Mouse (Mus musculus) heart, embryonic 13.5 days (tissue): ENCODE results near the gene Coq9. TPM values are rescaled to one million over a fixed set of nuclear protein-coding genes. Genes with fewer than 3 reads are reported as not detected.

Source experiments
- ATAC-seq: fragments of 200-750 bp; cut with Nextera tagmentation; 2 replicates; pipeline ENCODE4 v1.8.0; 2017; ENCODE audit warnings: moderate TSS enrichment; ENCODE audit not compliant: insufficient number of reproducible peaks, low FRiP score, low TSS enrichment; ENCODE audit errors: extremely low read depth
- H3K27ac ChIP-seq: fragments of 300-500 bp; sonication (generic); replicated peaks from 2 replicates; pipeline ENCODE4 v1.5.1; 2015; ENCODE audit warnings: moderate library complexity, mild to moderate bottlenecking, inconsistent platforms
- H3K27me3 ChIP-seq: fragments of 300-500 bp; sonication (generic); replicated peaks from 2 replicates; pipeline ENCODE4 v1.6.1; 2015; ENCODE audit warnings: mild to moderate bottlenecking, inconsistent platforms
- H3K36me3 ChIP-seq: fragments of 300-500 bp; sonication (generic); 2 replicates; pipeline ENCODE4 v1.6.1; 2015; ENCODE audit warnings: mild to moderate bottlenecking, inconsistent platforms
- H3K4me1 ChIP-seq: fragments of 300-500 bp; sonication (generic); 2 replicates; pipeline ENCODE4 v1.6.1; 2015; ENCODE audit warnings: inconsistent platforms
- H3K4me2 ChIP-seq: fragments of 300-500 bp; sonication (generic); 2 replicates; pipeline ENCODE4 v1.6.1; 2015; ENCODE audit warnings: inconsistent platforms, mild to moderate bottlenecking, moderate library complexity
- H3K4me3 ChIP-seq: fragments of 300-500 bp; sonication (generic); 2 replicates; pipeline ENCODE4 v1.5.1; 2015; ENCODE audit warnings: moderate library complexity, mild to moderate bottlenecking, inconsistent platforms
- H3K9ac ChIP-seq: fragments of 300-500 bp; sonication (generic); 2 replicates; pipeline ENCODE4 v1.6.1; 2015; ENCODE audit warnings: inconsistent platforms, mild to moderate bottlenecking, moderate library complexity
- H3K9me3 ChIP-seq: fragments of 300-500 bp; sonication (generic); 2 replicates; pipeline ENCODE4 v1.6.1; 2016; ENCODE audit warnings: inconsistent platforms
- WGBS: fragments of 180-500 bp; shearing (Covaris S2); methylation state at CpG from one replicate; pipeline ENCODE4 v1.1.7; 2015; ENCODE audit warnings: mixed read lengths; 5-methylcytosine and 5-hydroxymethylcytosine counted together
- polyA plus RNA-seq: library from polyadenylated mRNA; unstranded; fragments of >200 nt; fragmentation: Nextera tagmentation; extraction: Ambion mirVana; gene quantifications from 2 replicates; pipeline ENCODE4 v1.2.1, GENCODE M21; 2015

Gene Coq9
- polyA plus RNA-seq, 1 experiment from 2014 or later: 133 TPM

DNA sequence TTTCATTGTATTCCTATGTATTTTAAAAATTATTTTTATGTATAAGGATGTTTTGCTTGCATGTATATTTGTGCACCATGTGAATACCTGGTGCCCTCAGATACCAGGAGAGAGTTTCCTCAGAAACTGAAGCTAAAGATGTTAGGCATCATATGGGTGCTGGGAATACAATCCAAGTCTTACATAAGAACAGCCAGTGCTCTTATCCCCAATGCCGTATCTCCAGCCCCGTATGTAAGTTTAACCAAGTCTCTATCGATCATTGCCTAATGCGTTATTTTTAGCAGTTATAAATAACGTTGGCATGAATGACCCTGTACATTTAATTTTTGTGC lies 18.9 kb downstream of the Coq9 start:
- H3K27ac ChIP-seq: no peak overlapping the region
- H3K4me1 ChIP-seq: peaks cover 22% of the 10 kb centered on the region
- H3K4me3 ChIP-seq: peak overlapping the region; percentile 99
- peaks cover 62% of the 10 kb centered on the region for H3K36me3 ChIP-seq
- H3K4me2 ChIP-seq: peak overlapping the region; percentile 93; the same call in 1 of the 2 replicates
- no peak for ATAC-seq
- WGBS: 30% methylated on average over 5 of the region's 5 CpGs
- H3K9me3 ChIP-seq: no peaks in the 10 kb centered on the region
- H3K27me3 ChIP-seq: no peaks in the 10 kb centered on the region
- H3K9ac ChIP-seq: no peak overlapping the region

DNA sequence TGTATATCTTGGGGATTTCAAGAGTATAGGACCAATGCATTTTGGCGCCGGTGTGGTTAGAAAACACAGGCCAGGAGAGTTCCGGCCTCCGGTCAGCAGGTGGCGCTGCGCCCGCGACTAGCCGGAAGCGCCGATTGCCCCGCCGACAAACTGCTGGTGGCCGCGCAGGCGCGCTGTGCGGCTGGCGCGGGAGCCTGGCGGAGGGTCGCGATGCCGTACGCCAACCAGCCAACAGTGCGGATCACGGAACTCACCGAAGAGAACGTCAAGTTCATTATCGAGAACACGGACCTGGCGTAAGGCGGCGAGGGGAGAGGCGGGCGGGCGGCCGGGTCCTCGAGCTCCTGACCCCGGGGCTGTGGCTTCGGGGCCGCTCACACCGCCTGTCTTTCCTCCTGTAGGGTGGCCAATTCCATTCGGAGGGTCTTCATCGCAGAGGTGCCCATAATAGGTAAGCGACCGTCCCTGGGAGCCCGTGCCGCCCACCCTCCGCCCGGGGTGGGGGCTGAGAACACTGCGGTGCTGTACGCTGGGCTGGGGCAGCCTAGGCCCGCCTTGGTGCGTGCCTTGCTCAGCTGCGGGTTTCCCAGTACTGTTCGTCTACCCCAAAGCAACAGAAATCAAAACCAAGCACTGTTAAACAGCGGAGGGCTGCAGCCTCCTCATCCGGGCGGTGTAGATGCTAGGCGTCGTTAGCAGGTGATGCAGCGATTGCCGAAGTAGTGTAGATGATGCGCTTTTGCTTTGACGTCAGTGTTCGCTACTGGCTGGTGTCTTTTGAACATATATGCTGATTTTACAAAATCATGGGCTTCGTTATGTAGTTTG lies 19.4 kb downstream of the Coq9 start, which contains the start of gene Polr2c:
Gene Polr2c, plus strand, starts transcription at position 105 of the 828 bp plus-strand sequence.
- Histone ChIP-seq H3K4me2 (peak within 1 kb of the TSS; percentile 93), H3K4me3 (peak within 1 kb of the TSS; percentile 99), H3K36me3 (peaks cover 62% of the 10 kb centered on the region), H3K9me3 (no peaks in the 10 kb centered on the region), H3K9ac (peak within 1 kb of the TSS; percentile 99), H3K4me1 (peaks cover 24% of the 10 kb centered on the region), H3K27me3 (no peaks in the 10 kb centered on the region), H3K27ac (peak within 1 kb of the TSS; percentile 70)
- under 1% methylated on average over 68 of the region's 68 CpGs for WGBS
- ATAC-seq: peak; percentile 69

DNA sequence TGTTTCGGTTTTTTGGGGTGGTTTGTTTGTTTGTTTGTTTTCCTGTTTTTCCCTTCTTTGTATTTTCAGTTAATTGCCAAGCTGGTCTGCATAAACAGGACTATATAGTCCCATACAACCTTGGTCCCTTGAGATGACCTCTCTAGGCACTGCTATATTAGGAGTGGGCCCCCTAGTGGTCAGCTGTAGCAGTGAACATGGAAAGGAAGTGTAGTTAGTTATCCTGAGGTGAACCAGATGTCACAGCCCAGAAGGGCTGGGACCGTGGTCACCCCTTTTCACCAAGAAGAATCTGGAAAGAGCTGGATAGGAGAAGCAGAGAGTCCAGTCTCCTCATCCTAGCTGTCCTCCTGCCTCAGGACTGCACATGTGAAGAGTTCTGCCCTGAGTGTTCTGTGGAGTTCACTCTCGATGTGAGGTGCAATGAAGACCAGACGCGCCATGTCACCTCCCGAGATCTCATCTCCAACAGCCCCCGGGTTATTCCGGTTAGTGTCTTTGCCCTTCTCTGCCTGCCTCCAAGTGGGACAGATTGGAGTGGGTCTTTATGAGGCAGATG lies 23.3 kb downstream of the Coq9 start:
- Histone ChIP-seq H3K9ac (no peak overlapping the region), H3K4me1 (peaks cover 32% of the 10 kb centered on the region), H3K9me3 (no peaks in the 10 kb centered on the region), H3K27me3 (no peaks in the 10 kb centered on the region), H3K27ac (no peak overlapping the region), H3K4me2 (no peak overlapping the region), H3K36me3 (peaks cover 68% of the 10 kb centered on the region), H3K4me3 (no peak overlapping the region)
- 62% methylated on average over 8 of the region's 8 CpGs for WGBS
- no peak for ATAC-seq

DNA sequence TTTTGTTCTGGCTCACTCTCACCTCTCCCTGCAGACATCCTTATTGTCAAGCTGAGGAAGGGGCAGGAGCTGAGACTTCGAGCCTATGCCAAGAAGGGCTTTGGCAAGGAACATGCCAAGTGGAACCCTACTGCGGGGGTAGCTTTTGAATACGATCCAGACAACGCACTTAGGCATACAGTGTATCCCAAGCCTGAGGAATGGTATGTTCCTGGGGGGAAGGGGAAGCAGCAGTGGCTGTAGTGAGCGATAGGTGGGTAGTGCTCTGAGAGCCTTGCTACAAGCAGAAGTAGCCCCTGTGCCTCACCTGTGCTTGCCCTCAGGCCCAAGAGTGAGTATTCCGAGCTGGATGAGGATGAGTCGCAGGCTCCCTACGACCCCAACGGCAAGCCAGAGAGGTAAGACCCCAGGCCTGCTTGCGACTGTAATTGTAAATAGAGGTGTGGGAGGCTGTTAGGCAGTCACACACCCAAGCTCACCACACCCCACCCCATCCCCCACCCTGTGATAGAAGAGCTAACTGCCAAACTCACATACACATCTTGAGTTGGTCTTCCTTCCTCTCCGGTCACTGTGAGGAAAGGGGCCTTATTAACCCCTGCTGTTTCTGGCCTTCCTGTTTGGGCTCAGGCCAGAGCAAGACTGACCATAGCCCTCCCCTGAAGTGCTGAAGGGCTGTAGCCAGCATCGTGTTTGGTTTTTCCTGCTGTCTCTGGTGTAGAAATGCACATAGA lies 24.5 kb downstream of the Coq9 start:
- no peaks in the 10 kb centered on the region for H3K27me3 ChIP-seq
- no peak overlapping the region for H3K9ac ChIP-seq
- H3K9me3 ChIP-seq: no peaks in the 10 kb centered on the region
- peaks cover 80% of the 10 kb centered on the region for H3K36me3 ChIP-seq
- H3K4me1 ChIP-seq: peaks cover 43% of the 10 kb centered on the region
- H3K4me3 ChIP-seq: no peak overlapping the region
- H3K27ac ChIP-seq: peak overlapping the region; percentile 65
- WGBS: 73% methylated on average over 12 of the region's 12 CpGs
- ATAC-seq: no peak
- no peak overlapping the region for H3K4me2 ChIP-seq

DNA sequence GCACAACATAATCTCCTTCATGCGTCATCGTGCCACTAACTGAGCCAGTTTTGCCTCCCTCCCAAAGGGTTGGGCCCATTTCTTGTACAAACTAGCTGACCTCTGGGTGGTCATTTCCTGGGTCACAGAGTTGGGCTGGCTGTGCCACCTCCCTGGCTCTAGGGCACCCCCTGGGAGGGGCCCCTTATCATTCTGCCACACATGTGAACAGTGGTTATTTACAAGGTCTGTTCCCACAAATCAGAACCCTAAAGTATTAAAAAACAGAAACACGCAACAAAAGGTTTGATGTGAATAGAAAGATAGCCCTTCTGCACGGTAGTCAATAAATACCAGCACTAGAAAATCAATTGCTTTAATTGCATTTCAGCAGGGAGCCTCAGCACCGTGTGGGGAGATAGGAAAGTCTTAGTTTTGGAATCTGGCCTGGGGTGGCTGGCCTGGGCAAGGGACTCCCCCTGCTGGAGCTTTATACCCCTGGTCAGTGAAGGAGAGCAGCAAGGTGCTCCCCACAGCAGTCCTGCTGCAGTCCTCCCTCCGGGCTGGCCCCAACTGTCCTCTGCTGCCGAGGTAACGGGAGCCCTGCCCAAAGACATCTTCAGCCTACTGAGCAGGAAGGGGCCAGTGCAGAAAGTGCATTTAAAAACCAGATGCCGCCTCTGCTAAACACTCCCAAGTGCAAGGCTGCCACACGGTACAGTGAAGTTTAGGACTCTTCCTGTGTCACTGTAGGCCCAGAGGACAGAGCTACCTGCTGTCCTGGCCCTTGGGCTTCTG lies 26.0 kb downstream of the Coq9 start:
- Histone ChIP-seq H3K9ac (no peak overlapping the region), H3K4me3 (no peak overlapping the region), H3K9me3 (no peaks in the 10 kb centered on the region), H3K27me3 (no peaks in the 10 kb centered on the region), H3K36me3 (peaks cover 84% of the 10 kb centered on the region), H3K4me2 (no peak overlapping the region), H3K27ac (peak overlapping the region; percentile 65; the same call in 1 of the 2 replicates), H3K4me1 (peaks cover 44% of the 10 kb centered on the region)
- ATAC-seq: no peak
- 65% methylated on average over 10 of the region's 10 CpGs for WGBS

DNA sequence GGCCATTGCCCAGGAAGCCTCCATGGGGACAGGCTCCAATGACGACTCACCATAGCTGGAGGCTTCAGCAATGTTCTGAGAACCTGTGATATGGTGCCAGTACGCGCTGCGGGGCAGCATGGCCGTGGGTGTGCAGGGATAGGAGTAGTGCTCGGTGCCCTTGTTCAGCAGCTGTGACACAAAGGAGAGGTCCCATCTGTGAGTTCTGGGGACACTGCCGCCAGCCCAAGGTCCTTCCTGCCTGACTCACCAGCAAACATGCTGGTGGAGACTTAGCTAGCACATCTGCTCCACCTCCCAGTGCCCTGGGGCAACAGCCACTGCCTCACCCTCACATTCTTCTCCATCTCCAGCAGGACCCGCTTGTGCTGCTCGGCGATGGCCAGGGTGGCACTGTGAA lies 27.2 kb downstream of the Coq9 start:
- Histone ChIP-seq H3K27me3 (no peaks in the 10 kb centered on the region), H3K9ac (no peak overlapping the region), H3K27ac (no peak overlapping the region), H3K9me3 (no peaks in the 10 kb centered on the region), H3K36me3 (peaks cover 84% of the 10 kb centered on the region), H3K4me1 (peaks cover 53% of the 10 kb centered on the region), H3K4me2 (no peak overlapping the region), H3K4me3 (no peak overlapping the region)
- WGBS: 80% methylated on average over 10 of the region's 10 CpGs
- ATAC-seq: no peak

DNA sequence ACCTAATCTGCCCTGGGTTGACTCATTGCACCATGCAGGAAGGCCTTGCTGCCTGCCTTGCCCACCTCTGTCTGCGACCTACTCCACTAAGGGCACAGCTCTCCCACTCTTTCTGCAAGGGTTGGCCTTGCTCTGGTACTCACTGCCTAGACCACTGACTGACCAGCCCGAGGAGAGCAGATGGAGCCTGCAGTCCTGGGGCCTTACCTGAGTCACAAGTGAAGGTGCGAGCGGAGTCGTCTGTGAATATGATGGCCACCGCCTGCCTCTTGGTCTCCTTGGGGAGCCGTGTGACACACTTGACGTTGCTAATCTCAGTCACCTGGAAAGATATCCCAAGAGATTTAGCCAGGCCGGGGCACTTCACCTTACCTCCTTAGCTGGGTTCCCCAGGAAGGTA lies 28.8 kb downstream of the Coq9 start:
- H3K36me3 ChIP-seq: peaks cover 69% of the 10 kb centered on the region
- no peak overlapping the region for H3K9ac ChIP-seq
- H3K27me3 ChIP-seq: no peaks in the 10 kb centered on the region
- 75% methylated on average over 9 of the region's 9 CpGs for WGBS
- H3K9me3 ChIP-seq: no peaks in the 10 kb centered on the region
- no peak overlapping the region for H3K27ac ChIP-seq
- peaks cover 64% of the 10 kb centered on the region for H3K4me1 ChIP-seq
- ATAC-seq: no peak
- H3K4me2 ChIP-seq: no peak overlapping the region
- H3K4me3 ChIP-seq: no peak overlapping the region

DNA sequence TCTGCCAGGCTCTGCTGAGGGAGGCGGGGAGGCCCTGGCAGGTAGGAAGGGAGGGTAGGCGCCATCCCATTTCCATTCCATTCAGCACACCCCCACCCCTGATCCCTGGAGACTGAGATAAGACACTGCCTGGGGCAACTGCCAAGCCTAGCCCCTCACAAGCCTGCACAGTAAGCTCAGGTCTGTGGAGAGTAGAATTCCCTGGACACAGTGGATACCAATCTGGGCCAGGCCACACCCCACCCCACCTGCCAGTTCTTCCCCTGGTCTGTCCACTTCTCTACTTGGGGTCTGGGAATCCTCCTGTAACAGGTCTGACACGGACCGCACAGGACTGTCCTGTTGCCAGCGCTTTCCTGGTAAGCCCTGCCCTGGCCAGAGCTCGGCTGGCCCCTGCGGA lies 31.0 kb downstream of the Coq9 start:
- peaks cover 70% of the 10 kb centered on the region for H3K4me1 ChIP-seq
- no peaks in the 10 kb centered on the region for H3K9me3 ChIP-seq
- H3K27ac ChIP-seq: peak overlapping the region; percentile 66
- H3K27me3 ChIP-seq: no peaks in the 10 kb centered on the region
- H3K9ac ChIP-seq: peak overlapping the region; percentile 75
- H3K36me3 ChIP-seq: peaks cover 46% of the 10 kb centered on the region
- peak overlapping the region; percentile 13 for H3K4me3 ChIP-seq
- ATAC-seq: peak; percentile 11; the same call in 1 of the 2 replicates
- H3K4me2 ChIP-seq: peak overlapping the region; percentile 99
- WGBS: 32% methylated on average over 7 of the region's 7 CpGs

DNA sequence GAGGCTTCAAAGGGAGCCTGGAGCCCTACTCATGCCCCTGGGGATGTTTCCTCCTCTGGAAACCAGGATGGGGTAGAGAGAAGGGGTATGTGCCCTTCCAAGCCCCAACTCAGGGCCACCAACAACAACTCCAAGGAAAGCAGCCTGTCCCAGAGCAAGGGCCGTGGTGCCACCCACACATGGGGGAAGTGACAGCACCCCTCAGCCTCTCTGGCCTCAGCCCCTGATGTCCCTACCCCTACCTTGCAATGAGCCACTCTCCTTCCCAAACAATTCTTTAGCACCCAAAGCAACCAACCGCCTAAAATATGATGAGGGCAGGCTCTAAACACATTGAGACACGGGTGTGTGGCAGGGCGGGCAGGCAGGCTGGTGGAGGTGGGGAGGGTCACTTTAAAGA lies 31.9 kb downstream of the Coq9 start:
- Histone ChIP-seq H3K27me3 (no peaks in the 10 kb centered on the region), H3K27ac (peak overlapping the region; percentile 66; the same call in 1 of the 2 replicates), H3K4me3 (peak overlapping the region; percentile 51), H3K9me3 (no peaks in the 10 kb centered on the region), H3K4me2 (peak overlapping the region; percentile 99), H3K9ac (peak overlapping the region; percentile 75), H3K36me3 (peaks cover 38% of the 10 kb centered on the region), H3K4me1 (peaks cover 76% of the 10 kb centered on the region)
- 44% methylated on average over 4 of the region's 4 CpGs for WGBS
- no peak for ATAC-seq

DNA sequence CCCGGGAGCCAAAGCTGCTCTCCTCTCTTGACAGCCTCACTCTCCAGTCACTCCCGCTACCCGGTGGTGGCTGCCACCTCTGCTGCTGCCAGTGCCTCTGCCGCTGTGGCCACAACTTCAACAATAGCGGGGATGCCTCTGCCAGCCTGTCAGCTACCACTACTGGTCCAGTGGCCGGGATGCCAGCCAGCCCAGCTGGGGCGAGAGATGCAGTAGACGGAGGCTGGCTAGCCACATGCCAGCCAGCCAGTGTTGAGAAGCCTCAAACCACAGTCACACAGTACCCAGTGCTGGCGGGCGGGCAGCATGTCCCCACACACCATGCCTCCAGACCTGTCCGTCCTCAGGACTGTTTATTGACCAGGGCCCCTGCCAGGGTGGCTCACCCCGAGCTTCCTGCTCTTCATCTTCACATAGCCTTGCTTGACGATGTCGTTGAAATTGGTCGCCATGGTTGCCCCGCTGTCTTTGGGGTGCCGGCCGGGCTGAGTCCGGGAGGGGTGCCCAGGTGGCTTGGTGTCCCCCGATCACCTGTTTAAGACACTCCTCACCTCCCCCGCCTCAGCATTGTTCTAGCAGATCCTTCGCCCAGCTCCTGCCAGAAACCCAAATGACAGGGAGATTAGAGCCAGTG lies 32.5 kb downstream of the Coq9 start:
- H3K4me1 ChIP-seq: peaks cover 81% of the 10 kb centered on the region
- H3K27me3 ChIP-seq: no peaks in the 10 kb centered on the region
- H3K4me2 ChIP-seq: peak overlapping the region; percentile 99
- H3K36me3 ChIP-seq: peaks cover 32% of the 10 kb centered on the region
- peak overlapping the region; percentile 66 for H3K27ac ChIP-seq
- no peaks in the 10 kb centered on the region for H3K9me3 ChIP-seq
- WGBS: 18% methylated on average over 22 of the region's 22 CpGs
- ATAC-seq: no peak
- peak overlapping the region; percentile 75 for H3K9ac ChIP-seq
- peak overlapping the region; percentile 51 for H3K4me3 ChIP-seq
